Mouse (Mus musculus): ENCODE measurements around the gene Ubash3b.

DNA sequence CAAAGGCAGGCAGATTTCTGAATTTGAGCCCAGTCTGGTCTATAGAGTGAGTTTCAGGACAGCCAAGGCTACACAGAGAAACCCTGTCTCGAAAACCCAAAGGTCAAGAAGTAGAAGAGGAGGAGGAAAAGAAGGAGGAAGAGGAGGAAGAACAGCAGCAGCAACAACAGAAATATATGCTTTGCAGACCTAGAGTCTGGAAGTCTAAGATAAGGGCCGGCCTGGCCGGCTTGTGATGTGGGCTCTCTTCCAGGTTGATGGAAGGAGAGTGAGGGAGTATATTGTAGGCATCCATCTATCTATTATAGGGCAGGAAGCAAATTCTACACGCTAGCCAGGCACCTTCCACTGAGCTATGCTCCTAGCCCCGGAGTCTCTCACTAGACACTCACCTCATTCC, 92.0 kb downstream of the Ubash3b start:
- TF ChIP-seq CTCF (IDR thresholded peaks at IDR 0.05; ENCODE audit: extremely low read depth, insufficient read depth, low read length) (no peak), POLR2A (IDR thresholded peaks at IDR 0.05; ENCODE audit: extremely low read depth, insufficient read depth, low read length) (no peak)
